Mouse (Mus musculus) cerebellum, adult (tissue): Measurements from ENCODE around the gene E2f2.

Experiments
- ATAC-seq: cut with Nextera tagmentation; 2 replicates; pipeline ENCODE4 v1.9.2; 2017; ENCODE audit warnings: mild to moderate bottlenecking, moderate library complexity, mixed read lengths; ENCODE audit not compliant: insufficient number of reproducible peaks, low FRiP score, low TSS enrichment

The E2f2 gene

GRCm38 (mm10) chr4:136172011-136172541 is at the start of gene E2f2:
TSS of gene E2f2 (plus strand) at chr4:136172394.
- no peak for ATAC-seq

- no peak for ATAC-seq
Observed at GRCm38 (mm10) chr4:136123111-136123791, 48.9 kb upstream of the E2f2 start.

- no peak for ATAC-seq
Observed at GRCm38 (mm10) chr4:136123792-136124161, 48.4 kb upstream of the E2f2 start.

DNA sequence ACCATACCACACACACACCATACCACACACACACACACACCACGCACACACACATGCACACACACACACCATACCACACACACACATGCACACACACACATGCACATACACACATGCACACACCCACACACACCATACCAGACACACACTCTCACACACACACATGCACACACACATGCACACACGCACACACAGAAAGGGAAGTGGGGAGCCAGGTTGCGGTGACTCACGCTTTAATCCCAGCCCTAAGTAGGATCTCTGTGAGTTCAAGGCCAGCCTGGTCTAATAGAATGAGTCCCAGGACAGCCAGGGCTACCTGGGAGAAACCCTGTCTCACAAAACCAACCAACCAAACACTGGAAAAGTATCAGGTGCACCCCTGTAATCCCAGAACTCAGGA is 47.6 kb upstream of the E2f2 start:
- ATAC-seq, result no peak

GRCm38 (mm10) chr4:136125458-136125857 is 46.7 kb upstream of the E2f2 start:
- ATAC-seq, result no peak

DNA sequence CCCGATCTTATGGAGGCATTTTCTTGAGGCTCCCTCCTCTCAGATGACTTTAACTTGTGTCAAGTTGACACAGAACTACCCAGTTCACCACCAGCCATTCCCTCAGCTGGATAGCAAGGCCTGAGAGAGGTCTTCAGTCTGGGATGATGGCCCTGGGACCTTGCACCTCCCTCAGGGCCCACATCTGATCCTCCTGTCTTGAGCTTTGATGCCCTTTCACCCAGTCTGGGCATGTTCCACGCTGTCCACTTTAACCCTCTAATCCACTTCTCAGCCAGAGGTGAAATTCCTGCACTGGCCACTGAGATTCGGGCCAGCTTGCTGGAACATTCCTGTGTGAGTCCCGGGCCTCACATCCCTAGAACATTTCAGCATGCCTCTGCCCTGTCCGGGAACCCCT is 46.2 kb upstream of the E2f2 start:
- ATAC-seq, result no peak

- ATAC-seq, result no peak
Observed at GRCm38 (mm10) chr4:136127670-136128069, 44.5 kb upstream of the E2f2 start.

DNA sequence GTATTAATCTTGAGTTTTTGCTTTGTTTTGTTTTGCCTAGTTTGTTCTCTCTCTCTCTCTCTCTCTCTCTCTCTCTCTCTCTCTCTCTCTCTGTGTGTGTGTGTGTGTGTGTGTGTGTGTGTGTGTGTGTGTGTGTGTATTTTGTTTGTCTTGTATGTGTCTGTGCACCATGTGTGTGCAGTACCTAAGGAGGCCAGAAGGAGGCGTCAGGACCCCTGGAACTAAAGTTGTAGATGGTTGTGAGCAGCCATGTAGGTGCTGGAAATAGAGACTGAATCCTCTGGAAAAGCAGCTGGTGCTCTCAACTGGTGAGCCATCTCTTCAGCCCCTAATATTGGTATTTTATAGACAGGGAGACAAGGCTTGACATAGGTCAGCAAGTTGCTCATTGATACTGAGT is 42.4 kb upstream of the E2f2 start:
- ATAC-seq, result no peak

DNA sequence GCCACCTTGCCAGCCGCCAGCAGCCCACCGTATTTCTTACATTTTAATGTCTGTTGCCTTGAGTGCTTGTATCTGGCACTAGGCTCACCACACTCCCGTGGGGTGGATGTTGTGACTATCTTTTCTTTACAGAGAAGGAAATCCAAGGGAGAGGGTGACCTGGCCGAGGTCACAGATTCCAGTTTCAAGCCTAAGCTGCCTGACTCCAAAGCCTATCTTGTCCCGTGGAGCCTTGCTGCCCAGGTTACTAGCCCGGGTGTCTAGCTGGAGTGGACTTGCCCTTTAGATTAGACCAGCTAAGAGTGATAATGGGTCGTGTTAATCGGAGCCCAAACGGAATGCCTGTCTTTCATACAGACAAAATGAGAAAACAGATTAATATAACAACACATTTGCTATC is 38.4 kb upstream of the E2f2 start:
- ATAC-seq, result no peak

DNA sequence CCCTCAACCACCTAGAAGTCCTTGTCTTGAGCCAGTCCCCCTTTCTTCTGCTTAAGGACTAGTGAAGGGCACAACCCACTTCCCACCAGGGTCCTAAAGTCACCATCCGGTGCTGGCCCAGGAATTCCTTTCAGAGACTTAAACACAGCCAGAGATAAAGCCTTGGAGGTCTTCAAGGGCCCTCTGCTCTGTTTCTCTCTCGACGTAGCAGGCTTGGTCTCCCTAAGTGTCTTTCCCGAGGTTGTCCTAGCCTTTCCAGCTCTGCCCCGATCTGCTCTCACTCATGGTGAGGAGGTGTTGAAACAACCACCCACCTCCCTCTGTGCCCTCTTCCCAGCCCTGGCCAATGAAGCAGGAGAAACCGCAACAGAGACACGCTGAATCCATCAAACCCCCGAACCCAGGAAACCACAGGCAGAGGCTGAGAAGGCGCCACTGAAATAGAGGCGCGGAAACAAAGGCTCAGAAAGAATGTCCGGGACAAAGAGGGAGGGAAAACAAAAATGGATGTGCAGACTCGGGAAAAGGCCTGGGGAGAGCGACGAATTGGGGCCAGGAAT is 37.7 kb upstream of the E2f2 start:
- ATAC-seq, result no peak

GRCm38 (mm10) chr4:136134978-136135873 is 37.0 kb upstream of the E2f2 start:
- ATAC-seq, result no peak

- no peak for ATAC-seq
Observed at GRCm38 (mm10) chr4:136135874-136136728, 36.1 kb upstream of the E2f2 start.

- no peak for ATAC-seq
Observed at GRCm38 (mm10) chr4:136139326-136140110, 32.7 kb upstream of the E2f2 start.

DNA sequence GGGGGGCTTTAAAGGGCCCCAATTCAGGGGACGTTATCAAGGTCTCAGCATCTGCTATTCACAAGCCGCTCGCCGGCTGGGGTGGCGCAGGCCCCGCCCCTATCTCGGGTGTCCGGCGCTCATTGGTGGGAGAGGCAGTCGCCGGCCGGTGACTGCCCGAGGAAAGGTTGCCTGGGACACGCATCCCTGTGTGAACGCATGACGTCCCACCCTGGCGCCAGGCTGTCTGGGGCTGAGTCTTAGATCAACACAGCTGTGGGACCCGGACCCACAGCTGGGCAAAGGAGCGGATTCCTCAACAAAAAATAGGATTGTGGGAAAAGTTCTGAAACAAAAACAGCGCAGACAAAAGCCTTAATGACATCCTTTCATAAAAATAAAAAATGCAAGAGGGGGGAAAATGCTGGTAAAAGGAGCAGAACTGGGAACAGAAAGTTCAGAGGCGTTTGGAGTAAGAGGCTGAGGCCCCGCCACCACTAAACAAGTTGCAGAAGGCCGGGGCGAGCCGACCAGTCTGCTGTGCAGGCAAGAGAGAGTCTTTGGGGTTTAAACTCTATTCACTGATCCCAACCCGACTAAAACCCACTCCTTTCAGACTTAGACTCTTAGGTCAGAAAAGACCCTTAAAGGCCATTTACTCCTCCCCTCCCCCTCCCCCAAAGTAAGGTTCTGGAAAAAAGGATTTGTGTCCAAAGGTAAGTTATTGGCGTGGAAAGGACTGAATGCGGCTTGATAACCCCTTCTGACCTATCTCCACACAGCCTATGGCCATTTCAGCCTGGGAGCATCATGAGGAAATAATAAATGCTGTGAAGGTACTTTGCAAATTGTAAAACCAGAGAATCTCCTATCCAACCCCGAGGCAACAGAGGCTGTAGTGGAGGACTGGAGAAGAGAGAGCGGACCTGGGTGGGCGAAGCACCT is 31.6 kb upstream of the E2f2 start:
- ATAC-seq, result peak; percentile 56; the same call in 1 of the 2 replicates

GRCm38 (mm10) chr4:136142267-136143192 is 29.7 kb upstream of the E2f2 start:
- ATAC-seq, result no peak

GRCm38 (mm10) chr4:136143193-136143976 is 28.8 kb upstream of the E2f2 start, which contains the start of gene Id3:
TSS of gene Id3 (plus strand) at chr4:136143497.
- no peak for ATAC-seq
